Mouse (Mus musculus) stomach, embryonic 14.5 days (tissue): ENCODE data around the gene Irf4. TPM values are rescaled to one million over a fixed set of nuclear protein-coding genes. Genes with fewer than 3 reads are reported as not detected.

Experiments used
- ATAC-seq: fragments of 200-750 bp; cut with Nextera tagmentation; 2 replicates; pipeline ENCODE4 v1.8.0; 2017; ENCODE audit warnings: low read depth, moderate TSS enrichment; ENCODE audit not compliant: insufficient number of reproducible peaks, insufficient read depth, low FRiP score
- H3K27ac ChIP-seq: fragments of 300-500 bp; sonication (generic); 2 replicates; pipeline ENCODE4 v1.5.1; 2014; ENCODE audit warnings: mild to moderate bottlenecking, low read length, moderate library complexity, mixed read lengths
- H3K27me3 ChIP-seq: fragments of 300-500 bp; sonication (generic); 2 replicates; pipeline ENCODE4 v1.6.1; 2014; ENCODE audit warnings: low read length, control low read depth, mixed read lengths; ENCODE audit not compliant: control insufficient read depth, insufficient read depth
- H3K36me3 ChIP-seq: fragments of 300-500 bp; sonication (generic); 2 replicates; pipeline ENCODE4 v1.6.1; 2014; ENCODE audit warnings: mild to moderate bottlenecking, control low read depth, low read length, moderate library complexity, mixed read lengths; ENCODE audit not compliant: control insufficient read depth, insufficient read depth
- H3K4me1 ChIP-seq: fragments of 300-500 bp; sonication (generic); 2 replicates; pipeline ENCODE4 v1.6.1; 2014; ENCODE audit warnings: low read length, control low read depth, mixed read lengths; ENCODE audit not compliant: control insufficient read depth, insufficient read depth
- H3K4me2 ChIP-seq: fragments of 300-500 bp; sonication (generic); replicated peaks from 2 replicates; pipeline ENCODE4 v1.6.1; 2014; ENCODE audit warnings: low read depth, low read length, control low read depth
- H3K4me3 ChIP-seq: fragments of 300-500 bp; sonication (generic); 2 replicates; pipeline ENCODE4 v1.5.1; 2014; ENCODE audit warnings: low read depth, low read length, control low read depth
- H3K9ac ChIP-seq: fragments of 300-500 bp; sonication (generic); replicated peaks from 2 replicates; pipeline ENCODE4 v1.6.1; 2014; ENCODE audit warnings: low read depth, mild to moderate bottlenecking, control low read depth, low read length, moderate library complexity, mixed read lengths
- H3K9me3 ChIP-seq: fragments of 300-500 bp; sonication (generic); 2 replicates; pipeline ENCODE4 v1.6.1; 2016; ENCODE audit warnings: low read depth, low read length, control low read depth; ENCODE audit not compliant: control insufficient read depth
- WGBS: fragments of 180-500 bp; shearing (Covaris S2); extraction: QIAGEN DNeasy Blood & Tissue Kit; methylation state at CpG from one replicate; pipeline ENCODE4 v1.1.7; 2014; 5-methylcytosine and 5-hydroxymethylcytosine counted together
- polyA plus RNA-seq: library from polyadenylated mRNA; unstranded; fragments of >200 nt; fragmentation: Nextera tagmentation; extraction: Ambion mirVana; gene quantifications from 2 replicates; pipeline ENCODE4 v1.2.1, GENCODE M21; 2014

Irf4 gene
- polyA plus RNA-seq, 1 experiment from 2014 or later: 0.10 TPM

- 81% methylated on average over 8 of the region's 8 CpGs for WGBS
- Histone ChIP-seq H3K4me3 (no peak overlapping the region), H3K36me3 (no peaks in the 10 kb centered on the region), H3K9ac (no peak overlapping the region), H3K27me3 (no peaks in the 10 kb centered on the region), H3K9me3 (no peaks in the 10 kb centered on the region), H3K27ac (no peak overlapping the region), H3K4me1 (no peaks in the 10 kb centered on the region), H3K4me2 (no peak overlapping the region)
- ATAC-seq: no peak
Observed at GRCm38 (mm10) chr13:30761151-30761631, 12.2 kb downstream of the Irf4 start.

- Histone ChIP-seq H3K36me3 (no peaks in the 10 kb centered on the region), H3K27me3 (no peaks in the 10 kb centered on the region), H3K4me2 (no peak overlapping the region), H3K4me1 (no peaks in the 10 kb centered on the region), H3K9ac (no peak overlapping the region), H3K9me3 (no peaks in the 10 kb centered on the region), H3K4me3 (no peak overlapping the region), H3K27ac (no peak overlapping the region)
- no peak for ATAC-seq
- 81% methylated on average over 4 of the region's 4 CpGs for WGBS
Observed at GRCm38 (mm10) chr13:30762224-30762623, 13.2 kb downstream of the Irf4 start.

- Histone ChIP-seq H3K27ac (no peak overlapping the region), H3K27me3 (no peaks in the 10 kb centered on the region), H3K4me1 (no peaks in the 10 kb centered on the region), H3K4me2 (no peak overlapping the region), H3K9ac (no peak overlapping the region), H3K36me3 (no peaks in the 10 kb centered on the region), H3K4me3 (no peak overlapping the region), H3K9me3 (no peaks in the 10 kb centered on the region)
- 66% methylated on average over 8 of the region's 8 CpGs for WGBS
- ATAC-seq: no peak
Observed at GRCm38 (mm10) chr13:30764014-30764740, 15.2 kb downstream of the Irf4 start.

GRCm38 (mm10) chr13:30765906-30766305 lies 16.9 kb downstream of the Irf4 start:
- no peak overlapping the region for H3K4me3 ChIP-seq
- no peaks in the 10 kb centered on the region for H3K27me3 ChIP-seq
- H3K27ac ChIP-seq: no peak overlapping the region
- no peaks in the 10 kb centered on the region for H3K9me3 ChIP-seq
- H3K4me1 ChIP-seq: no peaks in the 10 kb centered on the region
- no peak for ATAC-seq
- H3K36me3 ChIP-seq: no peaks in the 10 kb centered on the region
- 74% methylated on average over 5 of the region's 5 CpGs for WGBS
- H3K9ac ChIP-seq: no peak overlapping the region
- H3K4me2 ChIP-seq: no peak overlapping the region

GRCm38 (mm10) chr13:30766636-30767476 lies 17.8 kb downstream of the Irf4 start:
- H3K27ac ChIP-seq: no peak overlapping the region
- no peak for ATAC-seq
- 83% methylated on average over 5 of the region's 5 CpGs for WGBS
- H3K4me3 ChIP-seq: no peak overlapping the region
- H3K36me3 ChIP-seq: no peaks in the 10 kb centered on the region
- no peaks in the 10 kb centered on the region for H3K27me3 ChIP-seq
- H3K9me3 ChIP-seq: no peaks in the 10 kb centered on the region
- no peak overlapping the region for H3K4me2 ChIP-seq
- no peaks in the 10 kb centered on the region for H3K4me1 ChIP-seq
- no peak overlapping the region for H3K9ac ChIP-seq

- no peak overlapping the region for H3K4me3 ChIP-seq
- no peak for ATAC-seq
- WGBS: 82% methylated on average over 6 of the region's 6 CpGs
- no peak overlapping the region for H3K4me2 ChIP-seq
- no peak overlapping the region for H3K27ac ChIP-seq
- H3K9me3 ChIP-seq: no peaks in the 10 kb centered on the region
- no peaks in the 10 kb centered on the region for H3K27me3 ChIP-seq
- H3K9ac ChIP-seq: no peak overlapping the region
- H3K4me1 ChIP-seq: no peaks in the 10 kb centered on the region
- no peaks in the 10 kb centered on the region for H3K36me3 ChIP-seq
Observed at GRCm38 (mm10) chr13:30767477-30768127, 18.6 kb downstream of the Irf4 start.

GRCm38 (mm10) chr13:30776021-30776420 lies 27.0 kb downstream of the Irf4 start:
- Histone ChIP-seq H3K4me1 (no peaks in the 10 kb centered on the region), H3K27ac (no peak overlapping the region), H3K9ac (no peak overlapping the region), H3K27me3 (no peaks in the 10 kb centered on the region), H3K36me3 (no peaks in the 10 kb centered on the region), H3K4me3 (no peak overlapping the region), H3K9me3 (no peaks in the 10 kb centered on the region), H3K4me2 (no peak overlapping the region)
- ATAC-seq: no peak
- 70% methylated on average over 2 of the region's 2 CpGs for WGBS

- Histone ChIP-seq H3K27me3 (no peaks in the 10 kb centered on the region), H3K9ac (no peak overlapping the region), H3K4me1 (no peaks in the 10 kb centered on the region), H3K9me3 (no peaks in the 10 kb centered on the region), H3K36me3 (no peaks in the 10 kb centered on the region), H3K4me2 (no peak overlapping the region), H3K4me3 (no peak overlapping the region), H3K27ac (no peak overlapping the region)
- no peak for ATAC-seq
- 68% methylated on average over 11 of the region's 11 CpGs for WGBS
Observed at GRCm38 (mm10) chr13:30777678-30778179, 28.7 kb downstream of the Irf4 start.
